Mouse (Mus musculus) liver (tissue): Measurements from ENCODE around the gene Stard3.
"Not testable (repeated sequence)": the region's sequence is repeated elsewhere in the genome, so short reads cannot be mapped to it uniquely, and the experiment has no call there.

Experiments used
- DNase-seq: peaks from one replicate; pipeline ENCODE4 v3.0.0-alpha.2; 2020; ENCODE audit warnings: mixed read lengths

The Stard3 gene

GRCm38 (mm10) chr11:98376756-98377155 is 18.6 kb downstream of the Stard3 start:
- no peak for DNase-seq

GRCm38 (mm10) chr11:98377787-98378186 is 19.6 kb downstream of the Stard3 start:
- no peak for DNase-seq

GRCm38 (mm10) chr11:98379379-98379778 is 21.2 kb downstream of the Stard3 start:
- DNase-seq, result no peak

- DNase-seq, result no peak
Measured at GRCm38 (mm10) chr11:98380106-98380505, 21.9 kb downstream of the Stard3 start.

- no peak for DNase-seq
Measured at GRCm38 (mm10) chr11:98381651-98382050, 23.5 kb downstream of the Stard3 start.

- not testable (repeated sequence) for DNase-seq
Measured at GRCm38 (mm10) chr11:98382405-98382804, 24.2 kb downstream of the Stard3 start.

- no peak for DNase-seq
Measured at GRCm38 (mm10) chr11:98383261-98384030, 25.3 kb downstream of the Stard3 start, which contains the start of gene Tcap. TSS of gene Tcap (plus strand) at chr11:98383811.

- no peak for DNase-seq
Measured at GRCm38 (mm10) chr11:98384216-98384615, 26.0 kb downstream of the Stard3 start.

- DNase-seq, result no peak
Measured at GRCm38 (mm10) chr11:98384721-98385637, 26.8 kb downstream of the Stard3 start.

- no peak for DNase-seq
Measured at GRCm38 (mm10) chr11:98385638-98386585, 27.7 kb downstream of the Stard3 start, which contains the start of gene Pnmt. TSS of gene Pnmt (plus strand) at chr11:98386450.

- no peak for DNase-seq
Measured at GRCm38 (mm10) chr11:98386596-98386995, 28.4 kb downstream of the Stard3 start.

- no peak for DNase-seq
Measured at GRCm38 (mm10) chr11:98387056-98387577, 28.9 kb downstream of the Stard3 start.

- DNase-seq, result no peak
Measured at GRCm38 (mm10) chr11:98388282-98388681, 30.1 kb downstream of the Stard3 start.

GRCm38 (mm10) chr11:98389221-98389780 is 31.1 kb downstream of the Stard3 start:
- DNase-seq, result peak; percentile 48

- no peak for DNase-seq
Measured at GRCm38 (mm10) chr11:98390141-98390540, 32.0 kb downstream of the Stard3 start.

- DNase-seq, result no peak
Measured at GRCm38 (mm10) chr11:98392034-98392433, 33.9 kb downstream of the Stard3 start.

GRCm38 (mm10) chr11:98392645-98393044 is 34.5 kb downstream of the Stard3 start:
- peak; percentile 77 for DNase-seq

GRCm38 (mm10) chr11:98393317-98393716 is 35.1 kb downstream of the Stard3 start:
- DNase-seq, result peak; percentile 79

GRCm38 (mm10) chr11:98394301-98394700 is 36.1 kb downstream of the Stard3 start:
- DNase-seq, result no peak

- DNase-seq, result peak; percentile 55
Measured at GRCm38 (mm10) chr11:98395041-98395440, 36.9 kb downstream of the Stard3 start.

- no peak for DNase-seq
Measured at GRCm38 (mm10) chr11:98397946-98398345, 39.8 kb downstream of the Stard3 start.
